Mouse (Mus musculus): ENCODE measurements around the gene Gm10300.

- TF ChIP-seq CTCF (IDR thresholded peaks at IDR 0.05; ENCODE audit: borderline replicate concordance, insufficient read depth, low read length) = no peak
- TF ChIP-seq POLR2A (IDR thresholded peaks at IDR 0.05; ENCODE audit: low read depth, low read length) = no peak
Measured at GRCm38 (mm10) chr4:132041471-132042332, 32.8 kb upstream of the Gm10300 start.

Measured in embryonic fibroblast, embryonic 13.5 days (primary cell).